Mouse (Mus musculus): ENCODE results near the gene Fam19a2.

- TF ChIP-seq CTCF (IDR thresholded peaks at IDR 0.05; ENCODE audit: low read depth) (no peak), EP300 (IDR thresholded peaks at IDR 0.05; ENCODE audit: low read depth) (no peak)
These were observed 251.0 kb downstream of the Fam19a2 start for GRCm38 (mm10) chr10:123514749-123515148.
